Mouse (Mus musculus) heart, adult 2 months (tissue): ENCODE measurements around the gene Nfkb2.

Experiments
- CTCF ChIP-seq: fragments of 200-600 bp; IDR thresholded peaks from 2 replicates; pipeline ENCODE4 v1.8.1; 2022; ENCODE audit warnings: antibody characterized with exemption, mild to moderate bottlenecking, moderate library complexity
- EP300 ChIP-seq: fragments of 200-500 bp; IDR thresholded peaks from 2 replicates; pipeline ENCODE4 v1.6.1; 2011; ENCODE audit warnings: low read depth, low read length, control low read depth; ENCODE audit not compliant: insufficient read depth
- POLR2A ChIP-seq: fragments of 200-500 bp; IDR thresholded peaks from 2 replicates; pipeline ENCODE4 v1.6.1; 2011; ENCODE audit warnings: mild to moderate bottlenecking, low read depth, low read length, control low read depth; ENCODE audit not compliant: insufficient read depth

GRCm38 (mm10) chr19:46332721-46333339 is 28.7 kb downstream of the Nfkb2 start:
- TF ChIP-seq CTCF (no peak), POLR2A (no peak), EP300 (no peak)
